Mouse (Mus musculus) heart, postnatal 0 days (tissue): ENCODE data around the gene Gm47841.

Experiments
- CTCF ChIP-seq: IDR thresholded peaks from 2 replicates; pipeline ENCODE4 v1.5.1; 2016; ENCODE audit warnings: antibody characterized with exemption, control low read depth, low read depth
- EP300 ChIP-seq: IDR thresholded peaks from 2 replicates; pipeline ENCODE4 v1.6.1; 2016; ENCODE audit warnings: antibody characterized with exemption, low read depth

DNA sequence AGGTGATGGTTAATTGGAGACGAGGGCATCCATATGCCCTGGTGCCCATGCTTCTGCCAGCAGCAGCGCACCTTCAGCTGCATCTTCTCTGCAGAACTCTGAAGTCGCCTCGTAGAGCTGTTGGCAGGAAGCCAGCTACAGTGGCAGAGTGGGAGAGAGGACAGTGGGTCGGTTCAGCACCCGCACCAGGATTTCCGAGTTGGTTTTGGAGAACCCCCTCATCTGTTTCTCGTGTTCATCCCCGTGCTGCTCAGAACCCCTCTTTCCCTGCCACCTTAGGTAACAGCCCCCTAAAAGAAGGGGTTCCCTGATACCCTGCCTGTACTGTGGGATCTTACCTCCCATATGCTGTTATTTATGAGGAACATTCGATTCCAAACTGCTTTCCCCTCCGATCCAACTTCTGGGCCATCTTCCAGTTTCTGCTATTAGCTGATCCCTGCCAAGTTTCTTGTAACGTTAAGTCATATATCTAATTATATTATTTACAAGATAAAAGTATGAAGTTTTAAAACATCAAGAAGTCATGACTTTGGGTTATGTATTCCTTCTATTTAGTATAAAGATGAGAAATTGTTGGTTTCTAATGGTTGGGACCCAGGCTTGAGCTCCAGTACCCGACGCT is 38.7 kb downstream of the Gm47841 start:
- TF ChIP-seq CTCF (no peak), EP300 (no peak)
